Mouse (Mus musculus): ENCODE measurements at regions not wholly inside any gene's neighbourhood (a gene's known extent, or its start where the extent isn't known, plus 50 kb on each side); places are given as distances from the start of the nearest gene placed in this dataset.

GRCm38 (mm10) chr19:60284901-60285300 lies 58.4 kb upstream of the Fam204a start:
- 55% methylated on average over 4 of the region's 4 CpGs for WGBS
- DNase-seq (ENCODE audit: low read depth, low spot score), result no peak
